Mouse (Mus musculus): ENCODE results near the gene Hsd17b1. TPM values are rescaled to one million over a fixed set of nuclear protein-coding genes. Genes with fewer than 3 reads are reported as not detected.

The Hsd17b1 gene
- total and polyA plus RNA-seq, 3 experiments: not detected

- Histone ChIP-seq H3K79me2 (ENCODE audit: control insufficient read depth, insufficient read depth, low read length, poor library complexity) (no peaks in the 10 kb centered on the region), H3K9me3 (replicated peaks; ENCODE audit: insufficient read depth, low read length) (no peaks in the 10 kb centered on the region), H3K27me3 (ENCODE audit: control insufficient read depth in 1 of 2, insufficient read depth in 2 of 2, low read length in 2 of 2) (no peaks in the 10 kb centered on the region), H3K36me3 (ENCODE audit: control insufficient read depth in 1 of 2, insufficient read depth in 2 of 2, low read length in 2 of 2) (no peaks in the 10 kb centered on the region), H3K4me1 (ENCODE audit: control insufficient read depth in 1 of 2, insufficient read depth in 2 of 2, low read length in 2 of 2) (no peaks in the 10 kb centered on the region), H3K9ac (ENCODE audit: control insufficient read depth, low read depth, low read length, poor library complexity, severe bottlenecking) (no peak overlapping the region), H3K4me3 (ENCODE audit: control insufficient read depth in 1 of 2, insufficient read depth in 1 of 2, low read depth in 2 of 2, low read length in 2 of 2) (no peak overlapping the region), H3K27ac (ENCODE audit: control insufficient read depth, low read depth, low read length) (no peak overlapping the region)
- TF ChIP-seq UBTF (IDR thresholded peaks at IDR 0.05; ENCODE audit: borderline replicate concordance, insufficient read depth, low read depth, low read length) (no peak), MAX (IDR thresholded peaks at IDR 0.05; ENCODE audit: low read length) (no peak), KAT2A (conservative IDR thresholded peaks at IDR 0.05; ENCODE audit: low read depth, low read length) (no peak), TCF12 (IDR thresholded peaks at IDR 0.05; ENCODE audit: low read depth, low read length) (no peak), USF2 (IDR thresholded peaks at IDR 0.05; ENCODE audit: borderline replicate concordance in 1 of 2, insufficient read depth in 1 of 2, low read depth in 1 of 2, low read length in 2 of 2) (no peak), ZC3H11A (IDR thresholded peaks at IDR 0.05; ENCODE audit: low read depth, low read length) (no peak), E2F4 (IDR thresholded peaks at IDR 0.05; ENCODE audit: borderline replicate concordance, low read depth, low read length) (no peak), TAL1 (IDR thresholded peaks at IDR 0.05; ENCODE audit: low read length) (no peak), ZMIZ1 (IDR thresholded peaks at IDR 0.05; ENCODE audit: low read depth, low read length) (no peak), JUND (IDR thresholded peaks at IDR 0.05; ENCODE audit: low read depth, low read length) (no peak), ZNF384 (IDR thresholded peaks at IDR 0.05; ENCODE audit: low read depth, low read length) (no peak), ETS1 (IDR thresholded peaks at IDR 0.05; ENCODE audit: low read depth, low read length) (no peak), RAD21 (IDR thresholded peaks at IDR 0.05; ENCODE audit: low read depth, low read length) (no peak), ZKSCAN1 (IDR thresholded peaks at IDR 0.05; ENCODE audit: low read depth, low read length) (no peak), ELF1 (IDR thresholded peaks at IDR 0.05; ENCODE audit: low read depth, low read length) (no peak), MAFK (IDR thresholded peaks at IDR 0.05; ENCODE audit: borderline replicate concordance, low read depth, low read length) (no peak), BHLHE40 (IDR thresholded peaks at IDR 0.05; ENCODE audit: borderline replicate concordance, low read depth, low read length) (no peak), CHD1 (IDR thresholded peaks at IDR 0.05; ENCODE audit: low read depth, low read length) (no peak), HCFC1 (IDR thresholded peaks at IDR 0.05; ENCODE audit: low read depth, low read length) (no peak), GATA1 (IDR thresholded peaks at IDR 0.05; ENCODE audit: low read depth, low read length) (no peak)
- DNase-seq (ENCODE audit: low read depth, low spot score): no peak
These were observed 25.3 kb upstream of the Hsd17b1 start for GRCm38 (mm10) chr11:101052751-101053473.

Data from MEL (cell line).